Mouse (Mus musculus) stomach, embryonic 16.5 days (tissue): ENCODE results near the gene Mboat1. TPM values are rescaled to one million over a fixed set of nuclear protein-coding genes. Genes with fewer than 3 reads are reported as not detected.

ENCODE experiments used
- ATAC-seq: fragments of 200-750 bp; cut with Nextera tagmentation; 2 replicates; pipeline ENCODE4 v1.8.0; 2017; ENCODE audit warnings: moderate number of reproducible peaks, moderate TSS enrichment; ENCODE audit not compliant: insufficient read depth, low FRiP score
- H3K27ac ChIP-seq: fragments of 300-500 bp; sonication (generic); 2 replicates; pipeline ENCODE4 v1.5.1; 2014; ENCODE audit warnings: low read length
- H3K27me3 ChIP-seq: fragments of 300-500 bp; sonication (generic); 2 replicates; pipeline ENCODE4 v1.6.1; 2014; ENCODE audit warnings: low read length, control low read depth, mixed read lengths; ENCODE audit not compliant: control insufficient read depth, insufficient read depth
- H3K36me3 ChIP-seq: fragments of 300-500 bp; sonication (generic); 2 replicates; pipeline ENCODE4 v1.6.1; 2014; ENCODE audit warnings: low read length; ENCODE audit not compliant: control insufficient read depth, insufficient read depth
- H3K4me1 ChIP-seq: fragments of 300-500 bp; sonication (generic); 2 replicates; pipeline ENCODE4 v1.6.1; 2014; ENCODE audit warnings: low read length, control low read depth, mixed read lengths; ENCODE audit not compliant: control insufficient read depth, insufficient read depth
- H3K4me2 ChIP-seq: fragments of 300-500 bp; sonication (generic); 2 replicates; pipeline ENCODE4 v1.6.1; 2014; ENCODE audit warnings: low read depth, low read length, mixed read lengths
- H3K4me3 ChIP-seq: fragments of 300-500 bp; sonication (generic); replicated peaks from 2 replicates; pipeline ENCODE4 v1.5.1; 2014; ENCODE audit warnings: mild to moderate bottlenecking, low read length
- H3K9ac ChIP-seq: fragments of 300-500 bp; sonication (generic); 2 replicates; pipeline ENCODE4 v1.6.1; 2014; ENCODE audit warnings: low read length
- H3K9me3 ChIP-seq: fragments of 300-500 bp; sonication (generic); replicated peaks from 2 replicates; pipeline ENCODE4 v1.6.1; 2016; ENCODE audit warnings: low read length, control low read depth; ENCODE audit not compliant: control insufficient read depth
- WGBS: fragments of 180-500 bp; shearing (Covaris S2); extraction: QIAGEN DNeasy Blood & Tissue Kit; methylation state at CpG from one replicate; pipeline ENCODE4 v1.1.7; 2014; 5-methylcytosine and 5-hydroxymethylcytosine counted together
- polyA plus RNA-seq: library from polyadenylated mRNA; unstranded; fragments of >200 nt; fragmentation: Nextera tagmentation; extraction: Ambion mirVana; gene quantifications from 2 replicates; pipeline ENCODE4 v1.2.1, GENCODE M21; 2015

The Mboat1 gene
- polyA plus RNA-seq, 1 experiment from 2014 or later, result 68.9 TPM

DNA sequence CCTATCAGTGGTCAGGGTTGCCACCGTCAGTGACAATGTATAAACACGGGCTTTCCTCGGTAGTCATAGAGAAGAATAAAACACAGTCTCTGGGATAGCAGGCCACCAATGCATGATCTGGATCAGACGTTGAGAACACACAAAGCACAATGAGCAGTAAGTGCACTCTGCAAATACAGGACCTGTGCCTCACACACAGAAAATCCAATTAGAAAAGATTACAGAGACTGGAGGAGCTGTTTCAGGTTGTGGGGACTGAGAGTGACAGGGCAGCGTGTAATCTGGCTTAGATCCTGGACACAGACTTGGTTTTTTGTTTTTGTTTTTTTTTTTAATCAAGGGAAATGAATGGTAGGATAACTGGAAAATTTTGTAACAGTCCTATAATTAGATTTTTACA lies 128.5 kb downstream of the Mboat1 start:
- WGBS, result 63% methylated on average over 5 of the region's 5 CpGs
- H3K4me2 ChIP-seq, result no peak overlapping the region
- no peak for ATAC-seq

DNA sequence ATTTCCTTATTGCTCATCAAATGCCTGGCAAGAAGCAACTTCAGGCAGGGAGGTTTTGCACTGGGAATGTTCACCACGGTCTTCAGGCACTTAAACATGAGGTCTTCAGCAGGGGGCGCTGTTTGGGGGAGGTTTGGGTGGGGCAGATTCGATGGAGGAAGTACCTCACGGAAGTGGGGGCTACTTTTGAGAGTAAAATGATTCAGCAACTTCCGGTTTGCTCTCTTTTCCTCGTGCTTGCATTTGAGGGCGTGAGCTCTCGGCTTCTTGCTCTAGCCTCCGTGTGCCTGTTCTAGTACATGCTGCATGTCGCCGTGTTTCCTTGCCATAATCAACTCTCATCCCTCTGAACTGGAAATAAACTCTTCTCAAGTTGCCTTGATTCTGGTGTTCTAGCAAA lies 129.7 kb downstream of the Mboat1 start:
- no peaks in the 10 kb centered on the region for H3K27me3 ChIP-seq
- no peak for ATAC-seq
- no peak overlapping the region for H3K9ac ChIP-seq
- WGBS, result 84% methylated on average over 11 of the region's 11 CpGs
- H3K4me2 ChIP-seq, result no peak overlapping the region
- no peaks in the 10 kb centered on the region for H3K36me3 ChIP-seq
- no peak overlapping the region for H3K27ac ChIP-seq
- no peaks in the 10 kb centered on the region for H3K9me3 ChIP-seq
- no peak overlapping the region for H3K4me3 ChIP-seq
- no peaks in the 10 kb centered on the region for H3K4me1 ChIP-seq

More for the DNA sequence above, 128.5 kb downstream of the Mboat1 start:
- no peaks in the 10 kb centered on the region for H3K36me3 ChIP-seq
- H3K9ac ChIP-seq, result no peak overlapping the region
- H3K27me3 ChIP-seq, result no peaks in the 10 kb centered on the region
- 0 out of 2 replicates have a peak, but pooled peaks cover under 1% of the 10 kb centered on the region for H3K4me1 ChIP-seq
- H3K27ac ChIP-seq, result no peak overlapping the region
- H3K9me3 ChIP-seq, result no peaks in the 10 kb centered on the region
- no peak overlapping the region for H3K4me3 ChIP-seq

DNA sequence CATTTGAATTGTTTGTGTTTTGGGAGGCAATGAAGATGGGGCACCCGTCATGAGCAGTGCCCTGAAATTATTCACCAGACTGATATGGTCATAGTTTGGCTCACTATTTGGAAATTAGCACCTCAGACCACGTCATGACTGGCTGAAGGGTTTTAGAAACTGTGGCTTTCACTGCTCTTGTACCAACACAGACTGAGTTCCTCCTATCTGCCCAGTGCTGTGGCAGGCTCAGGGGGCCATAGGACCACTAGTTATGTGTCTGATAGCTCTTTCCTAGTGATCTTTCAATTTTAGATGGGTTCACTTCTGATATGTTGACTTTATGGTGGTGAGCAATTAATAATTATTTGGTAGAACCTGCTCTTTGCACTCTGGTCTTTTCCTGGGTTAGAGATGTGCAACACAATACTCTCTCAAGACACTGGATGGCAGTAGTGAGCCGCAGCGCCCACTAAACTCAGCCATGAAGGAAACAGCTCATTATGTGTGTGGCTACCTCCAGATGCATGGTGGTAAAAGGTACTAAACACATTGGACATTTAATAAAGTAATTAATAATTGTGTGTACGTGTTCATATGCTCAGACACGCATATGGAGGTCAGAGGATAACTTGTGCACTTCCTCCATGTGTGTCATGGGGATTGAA lies 135.9 kb downstream of the Mboat1 start:
- no peaks in the 10 kb centered on the region for H3K36me3 ChIP-seq
- H3K4me1 ChIP-seq, result no peaks in the 10 kb centered on the region
- H3K9me3 ChIP-seq, result no peaks in the 10 kb centered on the region
- no peak overlapping the region for H3K4me2 ChIP-seq
- H3K27me3 ChIP-seq, result no peaks in the 10 kb centered on the region
- no peak overlapping the region for H3K9ac ChIP-seq
- H3K4me3 ChIP-seq, result no peak overlapping the region
- WGBS, result 18% methylated on average over 6 of the region's 6 CpGs
- ATAC-seq, result 0 out of 2 replicates have a peak, but pooled peaks have one; percentile 47
- no peak overlapping the region for H3K27ac ChIP-seq

Other genes starting within 250 kb of the Mboat1 start
- 7.0 and 7.5 TPM in 2 replicates for gene E2f3, start 150.4 kb upstream of the Mboat1 start, polyA plus RNA-seq
- 4.1 and 5.5 TPM in 2 replicates for gene Agtr1a, start 200.0 kb downstream of the Mboat1 start, polyA plus RNA-seq